Mouse (Mus musculus) c-Kit-positive CD71-negative TER-119-negative erythroid progenitor cells, embryonic 14.5 days (primary cell): ENCODE results near the gene Mon1b.

ENCODE experiments used
- DNase-seq: peaks from one replicate; pipeline ENCODE4 v3.0.0-alpha.2; 2013; ENCODE audit warnings: low read depth

Mon1b gene

GRCm38 (mm10) chr8:113634670-113635591 lies at the start of gene Mon1b:
TSS of gene Mon1b (plus strand) at chr8:113635587.
- DNase-seq: peak; percentile 93

- DNase-seq: no peak
Measured at GRCm38 (mm10) chr8:113598401-113598800, 37.0 kb upstream of the Mon1b start.

- DNase-seq: no peak
Measured at GRCm38 (mm10) chr8:113632634-113633033, 2.8 kb upstream of the Mon1b start.

- no peak for DNase-seq
Measured at GRCm38 (mm10) chr8:113634161-113634560, 1.2 kb upstream of the Mon1b start.

- peak; percentile 77 for DNase-seq
Measured at GRCm38 (mm10) chr8:113635592-113636279, 349 bp downstream of the Mon1b start.

- DNase-seq: no peak
Measured at GRCm38 (mm10) chr8:113636280-113636628, 867 bp downstream of the Mon1b start.

GRCm38 (mm10) chr8:113640357-113640756 lies 5.0 kb downstream of the Mon1b start:
- DNase-seq: no peak

- DNase-seq: no peak
Measured at GRCm38 (mm10) chr8:113642926-113643325, 7.5 kb downstream of the Mon1b start, which contains the start of gene Syce1l. TSS of gene Syce1l (plus strand) at chr8:113643213.

GRCm38 (mm10) chr8:113643479-113644210 lies 8.3 kb downstream of the Mon1b start:
- DNase-seq: no peak

- DNase-seq: no peak
Measured at GRCm38 (mm10) chr8:113645220-113645619, 9.8 kb downstream of the Mon1b start.

GRCm38 (mm10) chr8:113652450-113652849 lies 17.1 kb downstream of the Mon1b start:
- DNase-seq: no peak

- DNase-seq: no peak
Measured at GRCm38 (mm10) chr8:113653151-113653550, 17.8 kb downstream of the Mon1b start.

GRCm38 (mm10) chr8:113656154-113656553 lies 20.8 kb downstream of the Mon1b start:
- DNase-seq: no peak

GRCm38 (mm10) chr8:113656681-113657298 lies 21.4 kb downstream of the Mon1b start:
- DNase-seq: no peak

- no peak for DNase-seq
Measured at GRCm38 (mm10) chr8:113660128-113660527, 24.7 kb downstream of the Mon1b start.

GRCm38 (mm10) chr8:113664544-113664943 lies 29.2 kb downstream of the Mon1b start:
- DNase-seq: peak; percentile 35

- DNase-seq: no peak
Measured at GRCm38 (mm10) chr8:113665036-113665435, 29.6 kb downstream of the Mon1b start.

- DNase-seq: no peak
Measured at GRCm38 (mm10) chr8:113665951-113666350, 30.6 kb downstream of the Mon1b start.

- DNase-seq: no peak
Measured at GRCm38 (mm10) chr8:113666714-113667432, 31.5 kb downstream of the Mon1b start.

- no peak for DNase-seq
Measured at GRCm38 (mm10) chr8:113669924-113670323, 34.5 kb downstream of the Mon1b start.

- no peak for DNase-seq
Measured at GRCm38 (mm10) chr8:113672599-113673255, 37.3 kb downstream of the Mon1b start.
